Comparison of ENCODE assay signal across 8 mouse cellular contexts in the genomic region with DNA sequence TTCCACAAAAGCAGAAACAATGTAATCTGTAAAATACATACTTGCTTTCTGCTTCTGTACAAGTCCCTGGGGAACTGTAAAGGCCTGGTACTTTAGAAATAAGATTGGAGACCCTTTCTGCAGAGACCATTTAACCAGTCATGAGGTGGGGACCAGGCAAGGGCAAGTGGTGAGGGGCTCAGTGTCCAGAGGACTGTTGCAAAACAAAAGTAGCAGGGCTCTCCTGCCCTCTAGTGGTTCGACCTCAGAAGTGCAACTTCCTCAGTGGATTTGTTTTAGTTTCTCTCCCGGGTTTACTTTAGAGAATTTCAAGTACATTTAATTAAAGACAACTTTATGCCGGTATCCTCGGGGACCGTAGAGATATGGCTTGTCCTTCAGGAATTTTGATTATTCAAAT.
DNase-seq lines count a peak whose midpoint lies in the region; ATAC-seq and TF ChIP-seq lines count a peak whose summit lies in the region.

No protein-coding gene starts in this region.

- H3K4me1 ChIP-seq in E14TG2a.4 (replicated peaks; ENCODE audit: low read depth, low read length) = no peaks in the 10 kb centered on the region
- H3K4me1 ChIP-seq in lung, embryonic 14.5 days (ENCODE audit: insufficient read depth) = no peaks in the 10 kb centered on the region

- peak; percentile 21 for DNase-seq in 3134 (ENCODE audit: extremely low read depth, insufficient read length, low spot score)
- DNase-seq in cerebellum, adult 8-10 months = peak; percentile 24
- peak; percentile 74 for DNase-seq in forelimb bud, embryonic 11.5 days (ENCODE audit: low read depth, low spot score)
- peak; percentile 38 to 70 for DNase-seq in kidney, postnatal 36 days
- peak; percentile 84 for DNase-seq in lung, embryonic 14.5 days
- DNase-seq in right cerebral cortex, postnatal 10 days (ENCODE audit: low spot score in 2 of 2) = peak; percentile 51 to 57
- DNase-seq in T-cell, adult 2 months (ENCODE audit: low spot score) = no peak

- no peaks in the 10 kb centered on the region for H3K36me3 ChIP-seq in E14TG2a.4 (ENCODE audit: insufficient read depth, low read length)
- no peaks in the 10 kb centered on the region for H3K36me3 ChIP-seq in lung, embryonic 14.5 days (ENCODE audit: insufficient read depth)

- peak; percentile 75; the same call in 1 of the 2 replicates for ATAC-seq in lung, embryonic 14.5 days (ENCODE audit: insufficient read depth)

- peak; percentile 84 for TF ChIP-seq CTCF in E14TG2a.4 (conservative IDR thresholded peaks at IDR 0.05; ENCODE audit: low read length)
- peak; percentile 83 for TF ChIP-seq CTCF in lung, embryonic 14.5 days (IDR thresholded peaks at IDR 0.05; ENCODE audit: low read depth)

- H3K4me3 ChIP-seq in E14TG2a.4 (replicated peaks; ENCODE audit: low read length) = no peak overlapping the region
- H3K4me3 ChIP-seq in lung, embryonic 14.5 days (ENCODE audit: low read depth, low read length) = no peak overlapping the region

- H3K27me3 ChIP-seq in E14TG2a.4 (ENCODE audit: insufficient read depth, low read length) = no peaks in the 10 kb centered on the region
- no peaks in the 10 kb centered on the region for H3K27me3 ChIP-seq in lung, embryonic 14.5 days (ENCODE audit: insufficient read depth, low read length)

- H3K27ac ChIP-seq in lung, embryonic 14.5 days (ENCODE audit: low read depth) = no peak overlapping the region

- H3K4me2 ChIP-seq in lung, embryonic 14.5 days = no peak overlapping the region

- H3K9me3 ChIP-seq in E14TG2a.4 (ENCODE audit: low read length) = no peaks in the 10 kb centered on the region
- no peaks in the 10 kb centered on the region for H3K9me3 ChIP-seq in lung, embryonic 14.5 days (ENCODE audit: low read depth, low read length)

- WGBS in lung, embryonic 14.5 days = 4% methylated on average over 5 of the region's 5 CpGs

- no peak overlapping the region for H3K9ac ChIP-seq in lung, embryonic 14.5 days
